Mouse (Mus musculus) testis, adult 2 months (tissue): ENCODE measurements around the gene Olfr916.

Experiments used
- CTCF ChIP-seq: fragments of 200-500 bp; IDR thresholded peaks from 2 replicates; pipeline ENCODE4 v1.5.1; 2012; ENCODE audit warnings: low read depth, mild to moderate bottlenecking, inconsistent platforms, low read length, moderate library complexity; ENCODE audit not compliant: control insufficient read depth, insufficient read depth, insufficient replicate concordance
- POLR2A ChIP-seq: fragments of 200-500 bp; IDR thresholded peaks from 2 replicates; pipeline ENCODE4 v1.6.1; 2012; ENCODE audit warnings: low read depth, mild to moderate bottlenecking, inconsistent platforms, low read length, moderate library complexity; ENCODE audit not compliant: control insufficient read depth

DNA sequence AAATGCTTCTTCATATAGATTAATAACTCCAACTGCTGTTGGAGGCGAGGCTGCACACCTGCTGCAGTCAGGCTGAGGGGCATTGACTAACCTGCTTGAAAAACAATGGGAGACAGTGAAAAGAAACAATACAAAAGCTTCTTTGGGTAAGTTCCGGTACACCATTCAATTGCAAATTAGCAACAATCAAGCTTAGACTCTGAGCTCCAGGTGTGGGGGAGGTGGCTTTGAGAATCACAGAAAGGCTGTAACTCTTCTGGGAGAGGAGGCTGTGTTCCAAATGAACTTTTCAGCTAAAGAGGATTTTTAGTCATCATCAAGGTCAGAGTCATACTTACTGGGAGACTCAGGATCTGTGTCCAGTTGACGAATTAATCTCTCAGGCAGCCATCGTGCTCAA, 27.3 kb downstream of the Olfr916 start:
- TF ChIP-seq POLR2A (no peak), CTCF (no peak)
